Mouse (Mus musculus): ENCODE data around the gene Olfr1217.

GRCm38 (mm10) chr2:89006873-89007272 is 25.0 kb downstream of the Olfr1217 start, which contains the start of gene Olfr1215:
- no peak for TF ChIP-seq CTCF (IDR thresholded peaks at IDR 0.05; ENCODE audit: low read depth, low read length)
- no peak for TF ChIP-seq POLR2A (IDR thresholded peaks at IDR 0.05; ENCODE audit: extremely low read depth, insufficient read depth, low read length)

All from liver, adult 2 months (tissue).